Mouse (Mus musculus) embryonic facial prominence, embryonic 15.5 days (tissue): ENCODE data around the gene Plekhj1. TPM values are rescaled to one million over a fixed set of nuclear protein-coding genes. Genes with fewer than 3 reads are reported as not detected.
"Not testable (repeated sequence)": the region's sequence is repeated elsewhere in the genome, so short reads cannot be mapped to it uniquely, and the experiment has no call there.

Experiments
- ATAC-seq: fragments of 200-750 bp; cut with Nextera tagmentation; 2 replicates; pipeline ENCODE4 v1.8.0; 2017; ENCODE audit warnings: low read depth, moderate TSS enrichment; ENCODE audit not compliant: insufficient number of reproducible peaks, low FRiP score, low TSS enrichment
- H3K27ac ChIP-seq: fragments of 300-500 bp; sonication (generic); replicated peaks from 2 replicates; pipeline ENCODE4 v1.5.1; 2015; ENCODE audit warnings: mild to moderate bottlenecking, inconsistent platforms
- H3K27me3 ChIP-seq: fragments of 300-500 bp; sonication (generic); 2 replicates; pipeline ENCODE4 v1.6.1; 2015; ENCODE audit warnings: inconsistent platforms
- H3K36me3 ChIP-seq: fragments of 300-500 bp; sonication (generic); 2 replicates; pipeline ENCODE4 v1.6.1; 2015; ENCODE audit warnings: mild to moderate bottlenecking, inconsistent platforms
- H3K4me1 ChIP-seq: fragments of 300-500 bp; sonication (generic); 2 replicates; pipeline ENCODE4 v1.6.1; 2015; ENCODE audit warnings: inconsistent platforms
- H3K4me2 ChIP-seq: fragments of 300-500 bp; sonication (generic); replicated peaks from 2 replicates; pipeline ENCODE4 v1.6.1; 2015; ENCODE audit warnings: mild to moderate bottlenecking, inconsistent platforms
- H3K4me3 ChIP-seq: fragments of 300-500 bp; sonication (generic); replicated peaks from 2 replicates; pipeline ENCODE4 v1.5.1; 2015; ENCODE audit warnings: mild to moderate bottlenecking, inconsistent platforms
- H3K9ac ChIP-seq: fragments of 300-500 bp; sonication (generic); 2 replicates; pipeline ENCODE4 v1.6.1; 2015; ENCODE audit warnings: inconsistent platforms
- H3K9me3 ChIP-seq: fragments of 300-500 bp; sonication (generic); replicated peaks from 2 replicates; pipeline ENCODE4 v1.6.1; 2016; ENCODE audit warnings: inconsistent platforms
- WGBS: fragments of 180-500 bp; shearing (Covaris S2); methylation state at CpG from one replicate; pipeline ENCODE4 v1.1.7; 2015; 5-methylcytosine and 5-hydroxymethylcytosine counted together
- polyA plus RNA-seq: library from polyadenylated mRNA; unstranded; fragments of >200 nt; fragmentation: Nextera tagmentation; extraction: Ambion mirVana; gene quantifications from 2 replicates; pipeline ENCODE4 v1.2.1, GENCODE M21; 2015

The Plekhj1 gene
- polyA plus RNA-seq, 1 experiment from 2014 or later: 125 TPM

- no peak overlapping the region for H3K27ac ChIP-seq
- H3K4me2 ChIP-seq: no peak overlapping the region
- peaks cover 13% of the 10 kb centered on the region for H3K4me1 ChIP-seq
- H3K27me3 ChIP-seq: no peaks in the 10 kb centered on the region
- no peak overlapping the region for H3K4me3 ChIP-seq
- ATAC-seq: no peak
- no peak overlapping the region for H3K9ac ChIP-seq
- no peaks in the 10 kb centered on the region for H3K9me3 ChIP-seq
- WGBS: 58% methylated on average over 8 of the region's 8 CpGs
- peaks cover under 1% of the 10 kb centered on the region; the same call in 1 of the 2 replicates for H3K36me3 ChIP-seq
Measured at GRCm38 (mm10) chr10:80823847-80824643, 25.6 kb upstream of the Plekhj1 start.

- no peak overlapping the region for H3K9ac ChIP-seq
- no peak overlapping the region for H3K4me3 ChIP-seq
- H3K4me1 ChIP-seq: peaks cover 9% of the 10 kb centered on the region
- no peak for ATAC-seq
- H3K9me3 ChIP-seq: no peaks in the 10 kb centered on the region
- H3K27ac ChIP-seq: no peak overlapping the region
- WGBS: 85% methylated on average over 1 of the region's 1 CpGs
- H3K36me3 ChIP-seq: no peaks in the 10 kb centered on the region
- H3K27me3 ChIP-seq: no peaks in the 10 kb centered on the region
- H3K4me2 ChIP-seq: no peak overlapping the region
Measured at GRCm38 (mm10) chr10:80823316-80823715, 24.9 kb upstream of the Plekhj1 start.

- H3K9me3 ChIP-seq: no peaks in the 10 kb centered on the region
- no peak overlapping the region for H3K27ac ChIP-seq
- peaks cover 2% of the 10 kb centered on the region for H3K4me1 ChIP-seq
- ATAC-seq: no peak
- 94% methylated on average over 5 of the region's 5 CpGs for WGBS
- no peaks in the 10 kb centered on the region for H3K36me3 ChIP-seq
- no peak overlapping the region for H3K9ac ChIP-seq
- H3K27me3 ChIP-seq: no peaks in the 10 kb centered on the region
- H3K4me3 ChIP-seq: no peak overlapping the region
- H3K4me2 ChIP-seq: no peak overlapping the region
Measured at GRCm38 (mm10) chr10:80822528-80822927, 24.1 kb upstream of the Plekhj1 start.

GRCm38 (mm10) chr10:80821991-80822390, 23.6 kb upstream of the Plekhj1 start:
- Histone ChIP-seq H3K27me3 (no peaks in the 10 kb centered on the region), H3K4me2 (no peak overlapping the region), H3K4me3 (no peak overlapping the region), H3K27ac (no peak overlapping the region), H3K9me3 (no peaks in the 10 kb centered on the region), H3K36me3 (no peaks in the 10 kb centered on the region), H3K4me1 (no peaks in the 10 kb centered on the region), H3K9ac (no peak overlapping the region)
- WGBS: 45% methylated on average over 2 of the region's 2 CpGs
- ATAC-seq: no peak

- Histone ChIP-seq H3K4me3 (no peak overlapping the region), H3K9me3 (no peaks in the 10 kb centered on the region), H3K27me3 (no peaks in the 10 kb centered on the region), H3K4me2 (no peak overlapping the region), H3K9ac (no peak overlapping the region), H3K4me1 (no peaks in the 10 kb centered on the region), H3K27ac (0 out of 2 replicates have a peak overlapping the region, but pooled peaks have one; percentile 1), H3K36me3 (no peaks in the 10 kb centered on the region)
- no peak for ATAC-seq
- WGBS: 48% methylated on average over 3 of the region's 3 CpGs
Measured at GRCm38 (mm10) chr10:80819406-80819805, 21.0 kb upstream of the Plekhj1 start.

- Histone ChIP-seq H3K9ac (no peak overlapping the region), H3K27ac (no peak overlapping the region), H3K27me3 (no peaks in the 10 kb centered on the region), H3K9me3 (no peaks in the 10 kb centered on the region), H3K4me1 (no peaks in the 10 kb centered on the region), H3K4me2 (no peak overlapping the region), H3K36me3 (no peaks in the 10 kb centered on the region), H3K4me3 (no peak overlapping the region)
- WGBS: 49% methylated on average over 6 of the region's 6 CpGs
- no peak for ATAC-seq
Measured at GRCm38 (mm10) chr10:80818599-80819281, 20.3 kb upstream of the Plekhj1 start.

GRCm38 (mm10) chr10:80817955-80818354, 19.5 kb upstream of the Plekhj1 start:
- H3K4me1 ChIP-seq, ATAC-seq, H3K9me3 ChIP-seq, H3K4me3 ChIP-seq, H3K27ac ChIP-seq, H3K36me3 ChIP-seq, H3K4me2 ChIP-seq, H3K9ac ChIP-seq, H3K27me3 ChIP-seq: not testable (repeated sequence)
- 81% methylated on average over 7 of the region's 7 CpGs for WGBS

- 59% methylated on average over 2 of the region's 2 CpGs for WGBS
- Histone ChIP-seq H3K36me3 (no peaks in the 10 kb centered on the region), H3K4me1 (no peaks in the 10 kb centered on the region), H3K4me2 (no peak overlapping the region), H3K9me3 (no peaks in the 10 kb centered on the region), H3K9ac (no peak overlapping the region), H3K27ac (no peak overlapping the region), H3K4me3 (no peak overlapping the region), H3K27me3 (no peaks in the 10 kb centered on the region)
- ATAC-seq: no peak
Measured at GRCm38 (mm10) chr10:80817164-80817563, 18.7 kb upstream of the Plekhj1 start.

GRCm38 (mm10) chr10:80816303-80816702, 17.9 kb upstream of the Plekhj1 start:
- not testable (repeated sequence) for H3K4me3 ChIP-seq

GRCm38 (mm10) chr10:80814800-80815199, 16.4 kb upstream of the Plekhj1 start:
- H3K9ac ChIP-seq: no peak overlapping the region
- H3K27ac ChIP-seq: no peak overlapping the region
- no peaks in the 10 kb centered on the region for H3K9me3 ChIP-seq
- 63% methylated on average over 7 of the region's 7 CpGs for WGBS
- no peaks in the 10 kb centered on the region for H3K36me3 ChIP-seq
- peaks cover 6% of the 10 kb centered on the region for H3K4me1 ChIP-seq
- H3K27me3 ChIP-seq: peaks cover 9% of the 10 kb centered on the region
- no peak for ATAC-seq
- no peak overlapping the region for H3K4me3 ChIP-seq
- H3K4me2 ChIP-seq: no peak overlapping the region

More at GRCm38 (mm10) chr10:80816303-80816702, 17.9 kb upstream of the Plekhj1 start:
- 77% methylated on average over 3 of the region's 3 CpGs for WGBS
- not testable (repeated sequence) for ATAC-seq, H3K4me1 ChIP-seq, H3K9me3 ChIP-seq, H3K27ac ChIP-seq, H3K4me2 ChIP-seq, H3K36me3 ChIP-seq, H3K27me3 ChIP-seq, H3K9ac ChIP-seq

GRCm38 (mm10) chr10:80813366-80813765, 14.9 kb upstream of the Plekhj1 start, which contains the start of gene Jsrp1:
Gene Jsrp1 (minus strand): TSS chr10:80813498.
- Histone ChIP-seq H3K4me1 (peaks cover 17% of the 10 kb centered on the region), H3K27me3 (peaks cover 22% of the 10 kb centered on the region), H3K4me2 (no peak within 1 kb of the TSS), H3K36me3 (no peaks in the 10 kb centered on the region), H3K27ac (0 out of 2 replicates have a peak within 1 kb of the TSS, but pooled peaks have one; percentile 28), H3K9me3 (no peaks in the 10 kb centered on the region), H3K9ac (no peak within 1 kb of the TSS), H3K4me3 (no peak within 1 kb of the TSS)
- WGBS: 58% methylated on average over 4 of the region's 4 CpGs
- ATAC-seq: no peak
